Mouse (Mus musculus): ENCODE measurements around the gene Emc10. TPM values are rescaled to one million over a fixed set of nuclear protein-coding genes. Genes with fewer than 3 reads are reported as not detected.

Emc10 gene
- 102 and 104 TPM in 2 replicates for polyA plus RNA-seq (2015; fragmentation: Nextera tagmentation; extraction: Ambion mirVana)

DNA sequence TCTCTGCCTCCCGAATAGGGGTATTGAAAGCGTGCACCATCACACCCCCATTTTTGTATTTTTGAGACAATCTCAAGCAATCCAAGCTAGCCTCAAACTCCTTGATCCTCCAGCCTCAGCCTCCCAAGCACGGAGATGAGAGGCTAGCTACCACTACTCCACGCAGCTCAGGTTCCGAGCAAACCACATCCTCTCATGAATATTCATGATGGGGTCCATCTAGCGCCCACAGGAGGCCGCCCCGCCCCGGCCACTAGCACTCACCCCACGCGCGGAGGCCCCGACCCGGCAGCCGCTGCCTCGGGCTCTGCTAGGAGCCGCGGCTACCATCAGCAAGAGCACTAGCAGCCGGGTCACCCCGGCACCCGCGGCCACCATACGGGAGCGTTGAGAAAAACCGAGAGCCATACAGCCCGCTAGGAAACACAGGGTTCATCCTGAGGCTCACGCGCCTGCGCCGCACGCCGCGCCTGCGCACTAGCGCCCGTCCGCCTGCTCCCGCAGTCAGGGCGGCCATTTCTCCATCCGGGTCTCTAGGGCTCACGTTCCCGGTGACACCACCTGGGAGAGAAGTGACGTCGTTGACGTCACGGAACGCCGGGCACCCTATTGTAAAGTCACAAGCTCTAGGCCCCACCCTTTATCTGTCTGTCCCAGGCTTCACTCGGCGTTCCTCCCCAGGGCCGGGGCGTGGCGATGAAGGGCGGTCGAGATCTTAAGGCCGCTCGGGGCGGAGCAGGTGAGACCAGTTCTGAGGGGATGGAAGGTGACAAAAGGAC, at the start of gene Emc10, which contains the start of gene Fam71e1:
Gene Emc10 (minus strand): TSS at position 538 of the 779 bp plus-strand sequence.
Gene Fam71e1 (plus strand): TSS at position 590 of the 779 bp plus-strand sequence.

DNA sequence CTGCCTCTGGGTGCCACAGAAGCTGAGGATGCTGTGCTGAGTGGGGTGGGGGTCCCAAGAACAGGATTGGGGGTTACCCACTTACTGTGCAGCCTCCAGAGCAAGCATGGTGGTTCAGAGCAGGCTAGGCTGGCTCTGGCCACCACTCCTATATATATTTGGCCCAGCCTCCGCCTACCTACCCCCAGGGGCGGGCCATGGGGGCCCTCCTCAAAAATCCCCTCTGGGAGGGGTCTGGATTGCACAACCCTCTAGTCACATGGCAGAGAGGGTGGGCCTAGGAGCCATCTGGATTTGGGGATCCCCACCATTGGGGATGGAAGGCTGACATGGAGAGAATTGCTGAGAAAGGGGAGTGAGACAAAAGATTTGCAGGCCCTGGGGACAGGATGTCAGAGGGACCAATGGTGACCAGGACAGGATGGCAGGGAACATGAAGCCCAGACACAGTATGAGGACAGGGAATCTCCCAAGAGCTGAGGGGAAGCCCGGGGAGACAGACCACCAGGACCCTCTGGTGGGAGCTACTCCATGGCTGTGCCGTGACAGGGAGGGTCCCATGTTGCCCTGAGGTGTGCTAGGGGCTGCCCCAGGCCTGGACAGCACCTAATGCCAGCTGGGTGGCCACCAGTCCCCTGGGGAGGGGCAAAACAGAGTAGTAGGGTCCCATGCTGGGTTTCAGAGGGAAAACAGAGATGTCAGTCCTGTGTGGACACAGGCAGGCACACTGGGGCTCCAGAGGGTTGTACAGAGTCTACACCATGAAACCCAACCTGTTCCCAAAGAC, 35.8 kb upstream of the Emc10 start, which contains the start of gene Spib:
Gene Spib (minus strand): TSS at position 126 of the 787 bp plus-strand sequence.

DNA sequence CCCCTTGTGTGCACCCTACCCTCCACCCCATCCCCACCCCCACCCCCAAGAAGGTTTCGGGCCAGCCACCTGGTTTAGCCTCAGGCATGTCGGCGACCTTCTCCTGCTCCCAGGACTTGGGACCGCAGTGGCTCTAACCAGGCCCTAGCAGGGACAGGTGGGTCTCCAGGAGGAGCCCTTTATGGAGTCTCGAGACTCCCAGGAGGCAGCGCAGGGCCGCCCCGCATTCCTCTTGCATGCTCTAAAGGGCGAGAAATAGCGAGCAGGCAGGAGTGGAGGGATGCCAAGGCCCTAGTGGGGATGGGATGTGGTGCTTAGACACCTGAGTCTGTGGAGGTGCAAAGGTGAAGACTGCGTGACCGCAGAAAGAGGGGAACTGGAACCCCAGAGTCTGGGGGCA, 28.2 kb upstream of the Emc10 start, which contains the start of gene Mybpc2:
Gene Mybpc2 (minus strand): TSS at position 155 of the 400 bp plus-strand sequence.

DNA sequence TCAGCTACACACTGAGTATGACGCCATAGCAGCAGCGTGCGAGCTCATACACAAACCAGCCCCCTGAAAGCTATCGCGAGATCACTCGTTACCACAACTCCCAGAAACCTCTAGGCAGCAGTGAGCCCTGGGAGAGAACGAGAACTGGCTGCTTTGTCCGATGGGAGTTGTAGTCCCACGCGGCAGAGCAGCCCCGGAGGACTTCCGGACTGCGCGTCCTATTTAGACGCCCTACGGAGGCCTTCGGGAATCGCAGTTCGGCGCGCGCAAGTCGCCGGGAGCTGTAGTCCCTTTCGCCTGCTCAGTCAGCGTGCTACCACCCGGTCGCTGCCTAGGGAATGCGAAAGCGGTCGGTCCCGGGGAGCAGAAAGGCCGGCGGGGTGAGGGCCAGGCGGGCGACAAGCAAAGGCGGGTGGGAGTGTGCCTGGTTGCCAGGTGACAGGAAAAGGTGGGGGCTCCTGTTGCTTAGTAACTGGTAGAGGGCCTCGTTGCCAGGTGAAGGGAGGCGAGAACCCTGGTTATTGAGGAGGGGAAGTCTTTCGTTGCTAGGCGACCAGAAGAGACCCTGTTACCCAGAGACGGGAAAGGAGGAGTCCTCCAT, 28.4 kb downstream of the Emc10 start, which contains the start of gene Josd2:
Gene Josd2 (plus strand): TSS at position 170 of the 601 bp plus-strand sequence.

DNA sequence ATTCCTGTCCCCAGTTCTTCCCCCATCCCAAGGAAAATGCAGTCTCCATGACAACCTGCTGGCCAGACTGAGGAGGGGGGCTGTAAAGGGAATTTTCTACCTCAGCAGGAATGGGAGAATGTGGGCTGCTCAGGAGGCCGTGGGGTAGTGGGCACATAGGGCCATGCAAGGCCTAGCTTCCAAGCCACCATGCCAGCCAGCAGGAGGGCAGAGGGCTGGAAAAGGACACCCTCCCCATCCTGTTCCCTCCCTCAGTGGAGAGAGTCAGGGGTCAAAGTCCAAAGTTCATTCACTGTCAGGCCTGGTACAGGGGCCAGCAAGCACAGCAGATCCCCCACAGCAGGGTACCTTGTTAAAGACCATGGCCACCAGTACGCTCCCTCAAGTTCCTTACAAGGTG, 31.2 kb downstream of the Emc10 start, which contains the start of gene Aspdh:
Gene Aspdh (plus strand): TSS at position 281 of the 400 bp plus-strand sequence.

Small RNAs within 50 kb of the gene (microRNA-seq; reads per million reads assigned to microRNA genes)
- not detected for gene Mir7052 (ENCODE audit: borderline replicate concordance, insufficient number of aligned reads)
- not detected for gene Mir7053 (ENCODE audit: borderline replicate concordance, insufficient number of aligned reads)

Other genes with a start within 250 kb of the Emc10 start
- 0.58 and 2.0 TPM in 2 replicates for gene 1700028J19Rik, start 249.8 kb downstream of the Emc10 start, polyA plus RNA-seq (2015; fragmentation: Nextera tagmentation; extraction: Ambion mirVana)
- gene 2410002F23Rik, start 249.8 kb downstream of the Emc10 start, polyA plus RNA-seq (2015; fragmentation: Nextera tagmentation; extraction: Ambion mirVana), result 76.2 and 139 TPM in 2 replicates
- not detected in 2 replicates for gene Acp4, start 239.2 kb downstream of the Emc10 start, polyA plus RNA-seq (2015; fragmentation: Nextera tagmentation; extraction: Ambion mirVana)
- gene Gm15517, start 235.1 kb downstream of the Emc10 start, polyA plus RNA-seq (2015; fragmentation: Nextera tagmentation; extraction: Ambion mirVana), result not detected in 2 replicates
- gene Clec11a, start 189.6 kb downstream of the Emc10 start, polyA plus RNA-seq (2015; fragmentation: Nextera tagmentation; extraction: Ambion mirVana), result 9.6 and 11.3 TPM in 2 replicates
- 2.0 and 2.9 TPM in 2 replicates for gene Shank1, start 186.3 kb downstream of the Emc10 start, polyA plus RNA-seq (2015; fragmentation: Nextera tagmentation; extraction: Ambion mirVana)
- gene Syt3, start 112.4 kb downstream of the Emc10 start, polyA plus RNA-seq (2015; fragmentation: Nextera tagmentation; extraction: Ambion mirVana), result 3.1 and 3.6 TPM in 2 replicates
- 1.2 and 2.0 TPM in 2 replicates for gene 1700008O03Rik, start 110.7 kb downstream of the Emc10 start, polyA plus RNA-seq (2015; fragmentation: Nextera tagmentation; extraction: Ambion mirVana)
- gene Lrrc4b, start 67.5 kb downstream of the Emc10 start, polyA plus RNA-seq (2015; fragmentation: Nextera tagmentation; extraction: Ambion mirVana), result 1.3 and 3.1 TPM in 2 replicates
- 1.4 and 2.2 TPM in 2 replicates for gene Aspdh, start 31.1 kb downstream of the Emc10 start, polyA plus RNA-seq (2015; fragmentation: Nextera tagmentation; extraction: Ambion mirVana)
- gene Josd2, start 28.5 kb downstream of the Emc10 start, polyA plus RNA-seq (2015; fragmentation: Nextera tagmentation; extraction: Ambion mirVana), result 53.4 and 55.2 TPM in 2 replicates
- gene Fam71e1, start 52 bp upstream of the Emc10 start, polyA plus RNA-seq (2015; fragmentation: Nextera tagmentation; extraction: Ambion mirVana), result 17.2 and 25.9 TPM in 2 replicates
- 0.41 and 0.92 TPM in 2 replicates for gene Mybpc2, start 28.1 kb upstream of the Emc10 start, polyA plus RNA-seq (2015; fragmentation: Nextera tagmentation; extraction: Ambion mirVana)
- 0.50 and 0.86 TPM in 2 replicates for gene Spib, start 35.5 kb upstream of the Emc10 start, polyA plus RNA-seq (2015; fragmentation: Nextera tagmentation; extraction: Ambion mirVana)
- gene Pold1, start 52.3 kb upstream of the Emc10 start, polyA plus RNA-seq (2015; fragmentation: Nextera tagmentation; extraction: Ambion mirVana), result 19.6 and 23.4 TPM in 2 replicates
- gene Nr1h2, start 57.4 kb upstream of the Emc10 start, polyA plus RNA-seq (2015; fragmentation: Nextera tagmentation; extraction: Ambion mirVana), result 63.2 and 98.6 TPM in 2 replicates
- 3.6 and 4.3 TPM in 2 replicates for gene Napsa, start 75.9 kb upstream of the Emc10 start, polyA plus RNA-seq (2015; fragmentation: Nextera tagmentation; extraction: Ambion mirVana)
- 0.63 and 2.0 TPM in 2 replicates for gene Kcnc3, start 94.1 kb upstream of the Emc10 start, polyA plus RNA-seq (2015; fragmentation: Nextera tagmentation; extraction: Ambion mirVana)
- gene Myh14, start 174.3 kb upstream of the Emc10 start, polyA plus RNA-seq (2015; fragmentation: Nextera tagmentation; extraction: Ambion mirVana), result 1.7 and 2.0 TPM in 2 replicates
- not detected in 2 replicates for gene Izumo2, start 212.2 kb upstream of the Emc10 start, polyA plus RNA-seq (2015; fragmentation: Nextera tagmentation; extraction: Ambion mirVana)

Data from adrenal gland, postnatal 0 days (tissue).